Mouse (Mus musculus) kidney, postnatal 0 days (tissue): ENCODE measurements at regions not wholly inside any gene's neighbourhood (a gene's known extent, or its start where the extent isn't known, plus 50 kb on each side); places are given as distances from the start of the nearest gene placed in this dataset.

Experiments
- ATAC-seq: fragments of 200-750 bp; cut with Nextera tagmentation; replicated peaks from 2 replicates; pipeline ENCODE4 v1.8.0; 2017; ENCODE audit warnings: low read depth, moderate number of reproducible peaks, moderate TSS enrichment, moderate library complexity; ENCODE audit not compliant: low FRiP score
- DNase-seq: peaks from one replicate; pipeline ENCODE4 v3.0.0-alpha.2; 2016; ENCODE audit warnings: low spot score
- H3K27ac ChIP-seq: fragments of 300-500 bp; sonication (generic); 2 replicates; pipeline ENCODE4 v1.5.1; 2014; ENCODE audit warnings: mild to moderate bottlenecking
- H3K27me3 ChIP-seq: fragments of 300-500 bp; sonication (generic); 2 replicates; pipeline ENCODE4 v1.6.1; 2014; ENCODE audit warnings: low read length, mixed read lengths; ENCODE audit not compliant: insufficient read depth
- H3K36me3 ChIP-seq: fragments of 300-500 bp; sonication (generic); 2 replicates; pipeline ENCODE4 v1.6.1; 2014; ENCODE audit warnings: low read length, mixed read lengths; ENCODE audit not compliant: insufficient read depth
- H3K4me1 ChIP-seq: fragments of 300-500 bp; sonication (generic); replicated peaks from 2 replicates; pipeline ENCODE4 v1.6.1; 2014; ENCODE audit warnings: antibody characterized with exemption, low read length, mixed read lengths; ENCODE audit not compliant: insufficient read depth
- H3K4me2 ChIP-seq: fragments of 300-500 bp; sonication (generic); 2 replicates; pipeline ENCODE4 v1.6.1; 2014; ENCODE audit warnings: mild to moderate bottlenecking, low read length, moderate library complexity, mixed read lengths
- H3K4me3 ChIP-seq: fragments of 300-500 bp; sonication (generic); replicated peaks from 2 replicates; pipeline ENCODE4 v1.5.1; 2014; ENCODE audit warnings: low read depth, low read length
- H3K9ac ChIP-seq: fragments of 300-500 bp; sonication (generic); 2 replicates; pipeline ENCODE4 v1.6.1; 2014; ENCODE audit warnings: low read depth, low read length
- H3K9me3 ChIP-seq: fragments of 300-500 bp; sonication (generic); replicated peaks from 2 replicates; pipeline ENCODE4 v1.6.1; 2016; ENCODE audit warnings: low read length, inconsistent platforms, mixed read lengths
- CTCF ChIP-seq: IDR thresholded peaks from 2 replicates; pipeline ENCODE4 v1.5.1; 2016; ENCODE audit warnings: antibody characterized with exemption, low read depth, mild to moderate bottlenecking, moderate library complexity
- WGBS: fragments of 180-500 bp; shearing (Covaris S2); extraction: QIAGEN DNeasy Blood & Tissue Kit; methylation state at CpG from one replicate; pipeline ENCODE4 v1.1.7; 2014; 5-methylcytosine and 5-hydroxymethylcytosine counted together

- ATAC-seq, result no peak
- Histone ChIP-seq H3K36me3 (no peaks in the 10 kb centered on the region), H3K27me3 (no peaks in the 10 kb centered on the region), H3K4me2 (no peak overlapping the region), H3K27ac (no peak overlapping the region), H3K9ac (no peak overlapping the region), H3K9me3 (no peaks in the 10 kb centered on the region), H3K4me1 (no peaks in the 10 kb centered on the region), H3K4me3 (no peak overlapping the region)
- no peak for DNase-seq
- TF ChIP-seq CTCF, result no peak
- WGBS, result 78% methylated on average over 2 of the region's 2 CpGs
These were observed 232.8 kb upstream of the Btbd3 start for GRCm38 (mm10) chr2:138023558-138023957.

GRCm38 (mm10) chr2:137981766-137982165 is 274.6 kb upstream of the Btbd3 start:
- 38% methylated on average over 3 of the region's 3 CpGs for WGBS
- DNase-seq (peak; percentile 22), ATAC-seq (no peak)

DNA sequence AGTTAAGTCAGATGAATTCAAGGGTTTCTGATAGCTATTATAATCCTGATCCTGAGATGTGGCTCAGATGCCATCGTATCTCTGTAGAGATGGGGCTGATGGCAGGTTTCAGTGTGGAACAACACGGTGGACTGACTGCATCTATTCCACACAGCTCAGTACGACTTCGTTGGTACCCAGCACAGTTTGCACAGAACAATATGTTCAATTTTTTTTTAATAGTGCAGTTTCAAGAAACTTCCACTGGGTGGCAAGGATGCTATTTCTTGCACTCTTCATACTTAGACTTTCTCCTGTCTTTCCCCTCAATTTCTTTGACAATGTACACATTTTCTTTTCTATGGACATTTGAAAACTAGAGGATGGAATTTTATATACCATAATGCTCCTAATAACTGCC is 278.6 kb upstream of the Btbd3 start:
- ATAC-seq, result no peak
- DNase-seq, result peak; percentile 59
- H3K4me2 ChIP-seq, result no peak overlapping the region

More at GRCm38 (mm10) chr2:137981766-137982165, 274.6 kb upstream of the Btbd3 start:
- H3K4me3 ChIP-seq, result no peak overlapping the region
- H3K4me2 ChIP-seq, result no peak overlapping the region
- no peaks in the 10 kb centered on the region for H3K36me3 ChIP-seq
- no peaks in the 10 kb centered on the region for H3K27me3 ChIP-seq
- H3K27ac ChIP-seq, result no peak overlapping the region
- H3K4me1 ChIP-seq, result no peaks in the 10 kb centered on the region
- H3K9ac ChIP-seq, result no peak overlapping the region
- H3K9me3 ChIP-seq, result no peaks in the 10 kb centered on the region
- TF ChIP-seq CTCF, result no peak

GRCm38 (mm10) chr2:137974651-137975050 is 281.7 kb upstream of the Btbd3 start:
- 76% methylated on average over 3 of the region's 3 CpGs for WGBS
- H3K36me3 ChIP-seq, result no peaks in the 10 kb centered on the region

More for the DNA sequence above, 278.6 kb upstream of the Btbd3 start:
- Histone ChIP-seq H3K9ac (no peak overlapping the region), H3K27ac (no peak overlapping the region), H3K4me3 (no peak overlapping the region), H3K9me3 (no peaks in the 10 kb centered on the region), H3K4me1 (no peaks in the 10 kb centered on the region), H3K36me3 (no peaks in the 10 kb centered on the region), H3K27me3 (no peaks in the 10 kb centered on the region)
- TF ChIP-seq CTCF, result peak; percentile 68
- WGBS, result 55% methylated on average over 4 of the region's 4 CpGs

GRCm38 (mm10) chr2:137969156-137969555 is 287.2 kb upstream of the Btbd3 start:
- Histone ChIP-seq H3K4me1 (no peaks in the 10 kb centered on the region), H3K9ac (no peak overlapping the region), H3K36me3 (no peaks in the 10 kb centered on the region), H3K4me3 (no peak overlapping the region), H3K27ac (no peak overlapping the region), H3K4me2 (no peak overlapping the region), H3K27me3 (no peaks in the 10 kb centered on the region), H3K9me3 (no peaks in the 10 kb centered on the region)
- no peak for TF ChIP-seq CTCF
- no peak for DNase-seq
- ATAC-seq, result no peak
- 65% methylated on average over 4 of the region's 4 CpGs for WGBS

More at GRCm38 (mm10) chr2:137974651-137975050, 281.7 kb upstream of the Btbd3 start:
- no peaks in the 10 kb centered on the region for H3K4me1 ChIP-seq
- ATAC-seq, result no peak
- TF ChIP-seq CTCF, result no peak
- no peak overlapping the region for H3K4me3 ChIP-seq
- H3K27ac ChIP-seq, result no peak overlapping the region
- no peak overlapping the region for H3K4me2 ChIP-seq
- H3K9ac ChIP-seq, result no peak overlapping the region
- no peaks in the 10 kb centered on the region for H3K27me3 ChIP-seq
- no peak for DNase-seq
- H3K9me3 ChIP-seq, result no peaks in the 10 kb centered on the region

GRCm38 (mm10) chr2:137966460-137967076 is 289.8 kb upstream of the Btbd3 start:
- TF ChIP-seq CTCF, result no peak
- Histone ChIP-seq H3K9ac (no peak overlapping the region), H3K4me1 (no peaks in the 10 kb centered on the region), H3K4me2 (no peak overlapping the region), H3K36me3 (no peaks in the 10 kb centered on the region), H3K27ac (no peak overlapping the region), H3K27me3 (no peaks in the 10 kb centered on the region), H3K9me3 (no peaks in the 10 kb centered on the region), H3K4me3 (no peak overlapping the region)
- no peak for ATAC-seq
- no peak for DNase-seq
- 37% methylated on average over 10 of the region's 10 CpGs for WGBS

DNA sequence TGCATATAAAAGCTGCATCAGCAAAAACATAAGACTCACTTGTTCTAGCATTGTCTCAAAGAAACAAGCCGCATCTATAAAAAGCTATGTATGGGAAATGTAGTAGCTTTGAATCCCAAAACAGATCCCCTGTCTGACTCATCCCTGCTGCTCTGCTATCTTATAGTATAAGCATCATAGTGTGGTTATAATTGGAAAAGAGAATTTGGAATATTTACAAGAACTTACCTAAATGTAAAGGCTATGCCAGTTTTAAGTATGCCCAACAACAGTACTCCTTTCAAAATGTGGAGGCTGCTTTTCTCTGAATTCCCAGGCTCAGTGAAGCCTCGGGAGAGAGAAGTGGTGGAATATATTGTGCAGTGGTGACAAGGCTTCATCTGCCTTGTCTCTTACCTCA is 301.5 kb upstream of the Btbd3 start:
- Histone ChIP-seq H3K9ac (no peak overlapping the region), H3K4me2 (no peak overlapping the region), H3K36me3 (no peaks in the 10 kb centered on the region), H3K27ac (no peak overlapping the region), H3K4me1 (no peaks in the 10 kb centered on the region), H3K9me3 (no peaks in the 10 kb centered on the region), H3K4me3 (no peak overlapping the region), H3K27me3 (no peaks in the 10 kb centered on the region)
- WGBS, result 96% methylated on average over 2 of the region's 2 CpGs
- ATAC-seq (no peak), DNase-seq (no peak)
- TF ChIP-seq CTCF, result no peak
